Mouse (Mus musculus): Measurements from ENCODE around the gene Gm8246. TPM values are rescaled to one million over a fixed set of nuclear protein-coding genes. Genes with fewer than 3 reads are reported as not detected.
"Not testable (repeated sequence)": the region's sequence is repeated elsewhere in the genome, so short reads cannot be mapped to it uniquely, and the experiment has no call there.

The Gm8246 gene
- polyA plus RNA-seq (2014; fragmentation: Nextera tagmentation; extraction: Ambion mirVana) = not detected in 2 replicates

DNA sequence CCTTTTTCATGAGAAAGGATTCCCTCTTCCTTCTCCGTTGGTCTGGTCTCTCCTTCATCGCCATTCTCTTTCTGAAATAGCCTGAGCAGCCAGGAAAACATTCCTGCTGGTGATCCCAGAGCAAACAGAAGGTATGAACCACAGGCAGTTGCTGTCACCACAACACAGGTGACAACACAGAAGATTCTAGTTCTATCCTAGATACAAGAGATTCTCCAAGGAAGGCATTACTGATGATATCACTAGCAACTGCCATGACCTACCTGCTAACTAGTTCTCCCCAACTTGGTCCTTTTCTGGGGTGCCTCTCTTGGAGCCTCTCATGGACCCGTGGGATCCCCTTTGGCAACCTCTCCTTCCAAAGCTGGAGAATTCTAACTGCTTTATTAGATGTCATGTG, at the start of gene Gm8246:
Gene Gm8246 (minus strand): TSS at position 101 of the 400 bp plus-strand sequence.
- not testable (repeated sequence) for H3K4me2 ChIP-seq (replicated peaks; ENCODE audit: low read depth, low read length); H3K9ac ChIP-seq (ENCODE audit: low read depth, low read length); H3K36me3 ChIP-seq (ENCODE audit: control insufficient read depth, insufficient read depth, low read length); H3K4me3 ChIP-seq (ENCODE audit: low read length); H3K4me1 ChIP-seq (ENCODE audit: control insufficient read depth, insufficient read depth, low read length); H3K9me3 ChIP-seq (ENCODE audit: control insufficient read depth, low read length); H3K27me3 ChIP-seq (ENCODE audit: control insufficient read depth, insufficient read depth, low read length); ATAC-seq (ENCODE audit: low FRiP score, low TSS enrichment); H3K27ac ChIP-seq (ENCODE audit: low read depth, low read length)
- no CpG with 5 or more reads among the region's 3 CpGs for WGBS

DNA sequence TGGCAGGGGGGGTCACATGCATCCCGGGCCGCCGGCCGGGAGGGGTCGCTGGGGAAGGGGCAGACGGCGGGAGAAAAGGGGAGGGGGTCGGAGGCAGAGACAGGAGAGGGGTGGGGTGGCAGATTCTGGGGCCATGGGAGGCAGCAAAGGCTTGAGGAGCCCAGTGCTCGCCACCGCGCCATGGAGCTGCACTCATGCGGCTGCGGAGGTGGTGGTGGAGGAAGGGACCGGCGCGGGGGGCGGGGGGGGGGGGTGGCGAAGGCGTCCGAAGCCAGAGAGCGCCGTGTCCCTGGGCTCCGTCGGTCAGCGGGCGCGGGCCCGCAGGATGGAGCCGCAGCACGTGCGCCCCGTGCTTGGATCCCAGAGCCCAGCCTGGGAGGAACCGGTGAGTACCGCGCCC, 23.7 kb upstream of the Gm8246 start, which contains the start of gene Gm3488:
Gene Gm3488 (plus strand): TSS at position 301 of the 400 bp plus-strand sequence.
- not testable (repeated sequence) for H3K9ac ChIP-seq (ENCODE audit: low read depth, low read length); H3K36me3 ChIP-seq (ENCODE audit: control insufficient read depth, insufficient read depth, low read length); ATAC-seq (ENCODE audit: low FRiP score, low TSS enrichment); H3K9me3 ChIP-seq (ENCODE audit: control insufficient read depth, low read length); H3K27me3 ChIP-seq (ENCODE audit: control insufficient read depth, insufficient read depth, low read length); H3K4me3 ChIP-seq (ENCODE audit: low read length); H3K27ac ChIP-seq (ENCODE audit: low read depth, low read length); H3K4me2 ChIP-seq (replicated peaks; ENCODE audit: low read depth, low read length); H3K4me1 ChIP-seq (ENCODE audit: control insufficient read depth, insufficient read depth, low read length)
- no CpG with 5 or more reads among the region's 35 CpGs for WGBS

DNA sequence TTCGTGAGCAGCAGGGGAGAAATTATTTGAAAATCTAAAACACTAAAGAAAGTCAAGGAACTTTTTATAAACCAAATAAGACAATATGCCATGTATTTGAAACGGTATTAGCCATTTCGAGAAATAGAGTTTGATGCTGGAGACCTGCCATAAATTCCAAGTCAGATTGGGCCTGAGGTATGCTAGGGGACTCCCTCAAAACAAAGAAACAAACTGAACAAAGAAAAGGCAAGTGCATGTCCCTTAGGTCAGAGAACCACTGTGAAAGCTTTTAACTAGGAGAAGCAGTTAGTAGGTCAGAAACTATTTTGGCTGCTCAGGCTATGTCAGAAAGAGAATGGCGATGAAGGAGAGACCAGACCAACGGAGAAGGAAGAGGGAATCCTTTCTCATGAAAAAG, 6.3 kb upstream of the Gm8246 start, which contains the start of gene Gm3187:
Gene Gm3187 (plus strand): TSS at position 301 of the 400 bp plus-strand sequence.
- H3K4me1 ChIP-seq (ENCODE audit: control insufficient read depth, insufficient read depth, low read length); H3K27ac ChIP-seq (ENCODE audit: low read depth, low read length): not testable (repeated sequence)
- 91% methylated on average over 4 of the region's 5 CpGs for WGBS

DNA sequence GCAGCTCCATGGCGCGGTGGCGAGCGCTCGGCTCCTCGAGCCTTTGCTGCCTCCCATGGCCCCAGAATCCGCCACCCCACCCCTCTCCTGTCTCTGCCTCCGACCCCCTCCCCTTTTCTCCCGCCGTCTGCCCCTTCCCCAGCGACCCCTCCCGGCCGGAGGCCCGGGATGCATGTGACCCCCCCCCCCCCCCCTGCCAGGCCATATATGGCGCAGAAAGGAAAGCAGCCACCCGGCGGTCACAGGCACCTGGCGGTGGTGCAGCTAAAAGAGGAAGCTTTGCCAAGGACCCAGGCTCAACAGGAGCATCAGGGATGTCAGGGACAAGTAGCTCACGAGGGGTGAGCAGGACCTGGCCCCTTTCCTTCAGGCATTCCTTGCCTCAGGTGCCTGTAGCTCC, 17.2 kb downstream of the Gm8246 start:
- not testable (repeated sequence) for ATAC-seq (ENCODE audit: low FRiP score, low TSS enrichment); H3K9ac ChIP-seq (ENCODE audit: low read depth, low read length); H3K4me3 ChIP-seq (ENCODE audit: low read length); H3K27me3 ChIP-seq (ENCODE audit: control insufficient read depth, insufficient read depth, low read length); H3K9me3 ChIP-seq (ENCODE audit: control insufficient read depth, low read length); H3K4me1 ChIP-seq (ENCODE audit: control insufficient read depth, insufficient read depth, low read length); H3K27ac ChIP-seq (ENCODE audit: low read depth, low read length); H3K36me3 ChIP-seq (ENCODE audit: control insufficient read depth, insufficient read depth, low read length); H3K4me2 ChIP-seq (replicated peaks; ENCODE audit: low read depth, low read length)
- no CpG with 5 or more reads among the region's 19 CpGs for WGBS

More for the DNA sequence above, 6.3 kb upstream of the Gm8246 start, which contains the start of gene Gm3187:
- H3K9ac ChIP-seq (ENCODE audit: low read depth, low read length); H3K4me2 ChIP-seq (replicated peaks; ENCODE audit: low read depth, low read length); H3K27me3 ChIP-seq (ENCODE audit: control insufficient read depth, insufficient read depth, low read length); ATAC-seq (ENCODE audit: low FRiP score, low TSS enrichment); H3K36me3 ChIP-seq (ENCODE audit: control insufficient read depth, insufficient read depth, low read length); H3K9me3 ChIP-seq (ENCODE audit: control insufficient read depth, low read length); H3K4me3 ChIP-seq (ENCODE audit: low read length): not testable (repeated sequence)

DNA sequence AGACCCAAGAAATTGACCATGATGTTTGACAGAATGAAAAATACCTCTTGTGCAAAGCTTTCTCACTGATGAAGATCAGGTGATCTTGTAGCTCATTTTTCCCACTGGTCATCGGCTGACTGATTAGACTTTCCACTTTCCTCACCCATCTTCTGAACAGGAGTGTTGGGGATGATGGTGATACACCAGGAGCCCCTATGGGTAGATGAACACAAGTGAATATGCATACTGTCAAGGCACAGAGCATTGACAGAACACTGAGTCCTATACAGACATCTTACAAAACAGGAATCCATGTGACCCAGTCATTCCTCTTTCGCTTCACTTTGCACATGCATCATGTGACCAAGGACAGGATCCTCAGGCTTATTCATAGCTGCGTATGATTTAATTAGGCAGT, 22.3 kb downstream of the Gm8246 start, which contains the start of gene Gm3194:
Gene Gm3194 (minus strand): TSS at position 101 of the 400 bp plus-strand sequence.
- not testable (repeated sequence) for ATAC-seq (ENCODE audit: low FRiP score, low TSS enrichment); H3K27ac ChIP-seq (ENCODE audit: low read depth, low read length); H3K9me3 ChIP-seq (ENCODE audit: control insufficient read depth, low read length); H3K27me3 ChIP-seq (ENCODE audit: control insufficient read depth, insufficient read depth, low read length); H3K4me2 ChIP-seq (replicated peaks; ENCODE audit: low read depth, low read length); H3K9ac ChIP-seq (ENCODE audit: low read depth, low read length); H3K36me3 ChIP-seq (ENCODE audit: control insufficient read depth, insufficient read depth, low read length); H3K4me1 ChIP-seq (ENCODE audit: control insufficient read depth, insufficient read depth, low read length); H3K4me3 ChIP-seq (ENCODE audit: low read length)
- no CpG with 5 or more reads among the region's 3 CpGs for WGBS

Other genes with a start within 250 kb of the Gm8246 start
- gene Gm3526, start 217.2 kb downstream of the Gm8246 start, polyA plus RNA-seq (2014; fragmentation: Nextera tagmentation; extraction: Ambion mirVana) = not detected in 2 replicates
- not detected in 2 replicates for gene Gm3542, start 142.9 kb downstream of the Gm8246 start, polyA plus RNA-seq (2014; fragmentation: Nextera tagmentation; extraction: Ambion mirVana)
- gene Gm3500, start 88.8 kb downstream of the Gm8246 start, polyA plus RNA-seq (2014; fragmentation: Nextera tagmentation; extraction: Ambion mirVana) = 0.47 TPM in 1 of 2 replicates, not detected in the other
- 0.61 and 1.2 TPM in 2 replicates for gene Gm3194, start 22.4 kb downstream of the Gm8246 start, polyA plus RNA-seq (2014; fragmentation: Nextera tagmentation; extraction: Ambion mirVana)
- gene Gm3187, start 6.4 kb upstream of the Gm8246 start, polyA plus RNA-seq (2014; fragmentation: Nextera tagmentation; extraction: Ambion mirVana) = not detected in 2 replicates
- 1.2 and 1.3 TPM in 2 replicates for gene Gm3488, start 23.8 kb upstream of the Gm8246 start, polyA plus RNA-seq (2014; fragmentation: Nextera tagmentation; extraction: Ambion mirVana)
- not detected in 2 replicates for gene Gm3532, start 60.7 kb upstream of the Gm8246 start, polyA plus RNA-seq (2014; fragmentation: Nextera tagmentation; extraction: Ambion mirVana)
- gene Gm8265, start 155.2 kb upstream of the Gm8246 start, polyA plus RNA-seq (2014; fragmentation: Nextera tagmentation; extraction: Ambion mirVana) = not detected in 2 replicates
- gene Gm9603, start 209.6 kb upstream of the Gm8246 start, polyA plus RNA-seq (2014; fragmentation: Nextera tagmentation; extraction: Ambion mirVana) = not detected in 2 replicates

All from kidney, embryonic 14.5 days (tissue).